Mouse (Mus musculus) adrenal gland, postnatal 4 days (tissue): ENCODE data around the gene Il20rb. TPM values are rescaled to one million over a fixed set of nuclear protein-coding genes. Genes with fewer than 3 reads are reported as not detected.

Source experiments
- DNase-seq, 2 experiments: peaks; one replicate each; pipeline ENCODE4 v3.0.0; 2021 to 2022; ENCODE audit warnings: low spot score in 2 of 2, mixed read lengths in 2 of 2
- total RNA-seq, 2 experiments: library from RNA; stranded (reverse); gene quantifications; 2 replicates each; pipeline ENCODE4 v1.2.3; 2021

The Il20rb gene
- total RNA-seq, 2 experiments from 2014 or later = 4.6 to 4.7 TPM

DNA sequence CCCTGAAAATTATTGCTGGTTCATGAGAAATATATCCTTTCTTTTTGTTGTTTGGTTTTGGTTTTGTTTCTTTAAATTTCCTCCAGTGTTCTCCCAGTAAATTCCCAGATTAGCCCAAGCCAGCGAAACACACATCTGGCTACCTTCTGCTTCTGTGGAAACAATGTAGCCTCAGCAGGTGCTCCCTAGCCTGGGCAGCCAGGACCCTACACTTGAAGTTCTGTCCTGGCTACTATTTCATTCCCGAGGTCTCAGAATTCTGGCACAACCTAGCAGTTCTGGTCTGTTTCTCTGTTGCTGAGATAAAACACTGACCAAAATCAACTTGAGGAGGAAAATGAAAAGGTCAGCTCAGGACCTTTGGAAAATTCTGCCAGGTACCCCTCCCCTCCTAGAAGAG, 55.2 kb downstream of the Il20rb start:
- no peak for DNase-seq

DNA sequence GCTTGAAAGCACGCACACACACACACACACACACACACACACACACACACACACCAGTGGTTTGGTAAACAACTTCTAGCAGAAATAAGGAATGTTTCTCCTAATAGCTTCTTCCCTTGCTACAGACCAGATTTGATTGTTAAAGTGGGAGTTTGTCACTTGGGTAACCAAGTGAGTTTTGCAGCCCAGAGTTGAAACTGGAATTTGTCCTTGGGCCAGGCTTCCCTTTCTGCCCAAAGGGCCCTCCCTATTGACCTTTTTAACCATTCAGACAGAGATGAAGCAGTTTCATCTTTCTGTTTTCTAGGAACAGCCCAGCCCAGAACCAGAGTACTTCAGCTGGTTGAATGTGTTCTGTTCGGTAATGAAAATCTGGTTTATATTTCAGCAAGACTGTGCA, 55.7 kb downstream of the Il20rb start:
- no peak for DNase-seq

DNA sequence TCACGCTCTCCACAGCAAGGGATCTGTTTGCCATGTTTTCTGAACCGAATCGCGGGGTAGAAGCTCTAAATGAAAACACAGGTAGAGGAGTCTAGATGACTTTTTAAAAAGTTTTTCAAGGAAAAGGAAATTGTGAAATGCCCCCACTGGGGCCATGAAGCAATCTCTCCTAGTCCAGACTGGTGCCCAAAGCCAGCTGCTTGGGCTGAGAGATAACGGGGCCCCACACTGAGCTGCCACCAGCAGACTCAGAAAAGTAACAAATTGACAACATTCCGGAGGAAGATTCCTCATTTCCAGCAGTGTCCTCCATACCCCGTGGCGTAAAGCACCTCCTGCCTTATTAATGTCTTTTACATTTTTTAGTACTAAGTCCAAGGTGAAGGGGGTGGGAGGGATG, 66.9 kb downstream of the Il20rb start:
- no peak for DNase-seq

DNA sequence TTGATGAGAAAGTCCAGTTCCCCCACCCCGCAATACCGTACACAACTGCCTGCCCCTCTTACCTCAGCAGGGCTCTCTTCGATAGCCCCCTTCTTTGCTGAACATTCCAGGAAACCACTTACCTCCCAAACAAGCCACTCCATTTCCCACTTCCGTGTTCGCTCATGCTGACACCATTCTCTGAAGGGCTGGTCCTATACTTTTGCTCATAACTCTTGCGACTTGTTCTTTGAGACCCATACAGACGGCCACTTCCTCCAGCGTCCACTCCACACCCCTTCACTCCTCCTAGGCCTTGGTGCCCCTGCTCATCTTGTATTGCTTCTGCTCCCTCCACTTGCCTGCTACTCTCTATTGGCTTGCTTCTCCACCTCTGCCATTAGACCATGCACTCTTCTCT, 67.5 kb downstream of the Il20rb start:
- DNase-seq = no peak

DNA sequence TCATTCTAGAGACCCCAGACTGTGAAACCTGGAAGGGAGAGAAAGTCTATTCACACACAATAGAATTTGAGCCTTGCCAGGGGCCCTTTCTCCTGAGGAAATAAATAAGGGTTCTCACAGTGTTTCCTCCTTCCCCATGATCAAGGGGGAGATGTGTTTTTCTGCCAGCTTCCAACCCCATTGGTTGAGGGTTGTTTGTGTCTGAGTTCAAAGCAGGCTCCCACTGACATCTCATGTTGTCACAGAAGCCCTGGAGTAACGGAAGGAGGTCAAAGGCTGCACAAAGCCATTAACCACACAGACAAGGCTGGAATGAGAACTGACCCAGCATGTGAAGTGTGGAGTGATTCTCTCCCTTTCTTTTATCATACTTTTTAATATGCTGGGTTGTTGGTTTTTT, 69.8 kb downstream of the Il20rb start:
- no peak for DNase-seq

GRCm38 (mm10) chr9:100416299-100416698, 70.3 kb downstream of the Il20rb start:
- no peak for DNase-seq

DNA sequence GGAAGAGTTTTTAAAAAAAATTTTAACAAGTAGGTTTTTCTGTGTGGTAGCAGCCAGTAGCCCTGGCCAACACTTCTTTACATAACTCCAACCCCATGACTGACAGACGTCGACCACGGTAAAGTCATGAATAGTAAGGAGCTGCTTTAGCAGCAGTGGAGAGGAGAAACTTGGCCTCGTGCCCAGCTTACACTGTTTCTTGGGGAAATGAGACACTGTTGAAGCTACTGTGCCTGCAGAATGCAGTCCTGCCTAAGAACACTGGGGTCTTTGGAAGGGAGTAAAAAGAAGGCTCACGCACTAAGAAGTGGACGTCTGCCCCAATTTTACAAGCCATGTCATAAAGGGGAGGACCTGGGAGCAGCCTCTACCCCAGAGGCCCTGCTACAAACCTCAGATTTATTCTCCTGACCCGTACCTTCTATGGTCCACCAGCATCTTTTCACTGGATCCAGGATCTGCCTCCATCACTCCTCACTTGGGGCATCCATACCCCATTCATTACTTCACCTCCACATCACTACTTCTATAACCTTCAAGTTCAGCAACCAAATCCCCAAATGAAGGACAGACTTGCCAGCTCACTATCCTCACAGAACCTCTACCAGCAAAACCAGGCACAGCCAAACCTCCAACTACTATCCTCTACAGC, 71.1 kb downstream of the Il20rb start:
- DNase-seq = no peak

Other genes starting within 250 kb of the Il20rb start
- gene Nck1, start 59.3 kb upstream of the Il20rb start, total RNA-seq = 10 to 100 TPM; 47.5 to 48.0 TPM
- gene Slc35g2, start 84.3 kb upstream of the Il20rb start, total RNA-seq = 1 to 10 TPM; 8.7 to 9.5 TPM
- gene Stag1, start 111.0 kb upstream of the Il20rb start, total RNA-seq = 10 to 100 TPM; 56.9 to 57.5 TPM